Mouse (Mus musculus) stomach, postnatal 0 days (tissue): ENCODE measurements around the gene Btbd35f1.
"Not testable (repeated sequence)": the region's sequence is repeated elsewhere in the genome, so short reads cannot be mapped to it uniquely, and the experiment has no call there.

ENCODE experiments used
- CTCF ChIP-seq: IDR thresholded peaks from 2 replicates; pipeline ENCODE4 v1.5.1; 2016; ENCODE audit warnings: antibody characterized with exemption, low read depth, mild to moderate bottlenecking, moderate library complexity
- EP300 ChIP-seq: optimal IDR thresholded peaks from 2 replicates; pipeline ENCODE3; 2016; ENCODE audit warnings: antibody characterized with exemption

GRCm38 (mm10) chrX:32559755-32560154 is at the start of gene Btbd35f1:
- not testable (repeated sequence) for TF ChIP-seq CTCF, EP300
